Mouse (Mus musculus) midbrain, embryonic 15.5 days (tissue): ENCODE measurements around the gene Bcat1. TPM values are rescaled to one million over a fixed set of nuclear protein-coding genes. Genes with fewer than 3 reads are reported as not detected.

ENCODE experiments used
- polyA plus RNA-seq: library from polyadenylated mRNA; unstranded; fragments of >200 nt; fragmentation: Nextera tagmentation; extraction: Ambion mirVana; gene quantifications from 2 replicates; pipeline ENCODE4 v1.2.1, GENCODE M21; 2015

The Bcat1 gene
- polyA plus RNA-seq, 1 experiment from 2014 or later, result 107 TPM

Other genes with a start within 250 kb of the Bcat1 start
- 0.62 and 0.98 TPM in 2 replicates for gene Lrmp, start 39.5 kb upstream of the Bcat1 start, polyA plus RNA-seq
- 0.90 and 1.1 TPM in 2 replicates for gene Casc1, start 134.8 kb upstream of the Bcat1 start, polyA plus RNA-seq
- 24.2 and 26.4 TPM in 2 replicates for gene Etfrf1, start 134.9 kb upstream of the Bcat1 start, polyA plus RNA-seq
- 88.8 and 90.1 TPM in 2 replicates for gene Kras, start 174.1 kb upstream of the Bcat1 start, polyA plus RNA-seq